Mouse (Mus musculus): Measurements from ENCODE around the gene Pold3.
A peak's percentile ranks its signal among the peaks of the same experiment; 100 is the strongest.

The Pold3 gene

GRCm38 (mm10) chr7:100121376-100121789, at the start of gene Pold3:
Pold3 (minus strand) TSS chr7:100121565.
- peak within 1 kb of the TSS; percentile 94 for H3K4me3 ChIP-seq (replicated peaks; ENCODE audit: low read length)
- H3K9me3 ChIP-seq (ENCODE audit: low read length) = peaks cover 3% of the 10 kb centered on the region; the same call in 1 of the 2 replicates
- peaks cover 52% of the 10 kb centered on the region for H3K4me1 ChIP-seq (replicated peaks; ENCODE audit: low read depth, low read length)
- H3K27me3 ChIP-seq (ENCODE audit: insufficient read depth, low read length) = no peaks in the 10 kb centered on the region
- peaks cover 28% of the 10 kb centered on the region for H3K36me3 ChIP-seq (ENCODE audit: insufficient read depth, low read length)
- no peak for TF ChIP-seq NANOG (IDR thresholded peaks at IDR 0.05; ENCODE audit: borderline replicate concordance, low read length)
- no peak for TF ChIP-seq CTCF (conservative IDR thresholded peaks at IDR 0.05; ENCODE audit: low read length)
- TF ChIP-seq POU5F1 (IDR thresholded peaks at IDR 0.05; ENCODE audit: borderline replicate concordance, low read length) = no peak

DNA sequence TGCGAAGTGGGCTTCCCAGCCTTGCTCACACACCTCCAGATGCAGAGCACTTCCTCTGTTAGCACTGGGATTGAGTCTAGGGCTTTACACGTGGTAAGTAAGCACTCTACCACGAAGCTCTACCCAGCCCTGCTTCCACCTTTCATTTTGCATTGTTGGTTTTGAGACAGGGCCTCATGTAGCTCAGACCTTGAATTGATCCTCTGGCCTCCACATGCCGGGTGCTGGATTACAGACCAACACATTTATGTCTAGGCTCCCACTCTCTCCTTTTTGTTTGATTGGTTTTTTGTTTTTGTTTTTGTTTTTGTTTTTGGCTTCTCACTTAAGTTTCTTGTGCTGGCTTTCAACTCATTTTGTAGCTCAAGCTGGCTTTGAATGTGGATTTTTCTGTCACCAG, 49.4 kb upstream of the Pold3 start:
- Histone ChIP-seq H3K36me3 (ENCODE audit: insufficient read depth, low read length) (no peaks in the 10 kb centered on the region), H3K4me3 (replicated peaks; ENCODE audit: low read length) (no peak overlapping the region), H3K27me3 (ENCODE audit: insufficient read depth, low read length) (peaks cover 16% of the 10 kb centered on the region), H3K9me3 (ENCODE audit: low read length) (no peaks in the 10 kb centered on the region), H3K4me1 (replicated peaks; ENCODE audit: low read depth, low read length) (no peaks in the 10 kb centered on the region)
- TF ChIP-seq NANOG (IDR thresholded peaks at IDR 0.05; ENCODE audit: borderline replicate concordance, low read length) (no peak), POU5F1 (IDR thresholded peaks at IDR 0.05; ENCODE audit: borderline replicate concordance, low read length) (no peak), CTCF (conservative IDR thresholded peaks at IDR 0.05; ENCODE audit: low read length) (no peak)

GRCm38 (mm10) chr7:100168654-100169053, 47.3 kb upstream of the Pold3 start:
- TF ChIP-seq POU5F1 (IDR thresholded peaks at IDR 0.05; ENCODE audit: borderline replicate concordance, low read length) (no peak), CTCF (conservative IDR thresholded peaks at IDR 0.05; ENCODE audit: low read length) (no peak), NANOG (IDR thresholded peaks at IDR 0.05; ENCODE audit: borderline replicate concordance, low read length) (no peak)
- Histone ChIP-seq H3K9me3 (ENCODE audit: low read length) (no peaks in the 10 kb centered on the region), H3K4me3 (replicated peaks; ENCODE audit: low read length) (no peak overlapping the region), H3K36me3 (ENCODE audit: insufficient read depth, low read length) (no peaks in the 10 kb centered on the region), H3K27me3 (ENCODE audit: insufficient read depth, low read length) (0 out of 2 replicates have a peak, but pooled peaks cover 5% of the 10 kb centered on the region), H3K4me1 (replicated peaks; ENCODE audit: low read depth, low read length) (no peaks in the 10 kb centered on the region)

- TF ChIP-seq NANOG (IDR thresholded peaks at IDR 0.05; ENCODE audit: borderline replicate concordance, low read length) (no peak), CTCF (conservative IDR thresholded peaks at IDR 0.05; ENCODE audit: low read length) (no peak), POU5F1 (IDR thresholded peaks at IDR 0.05; ENCODE audit: borderline replicate concordance, low read length) (no peak)
Measured at GRCm38 (mm10) chr7:100163506-100163905, 42.1 kb upstream of the Pold3 start.

GRCm38 (mm10) chr7:100160006-100160405, 38.6 kb upstream of the Pold3 start:
- peak overlapping the region; percentile 97 for H3K4me3 ChIP-seq (replicated peaks; ENCODE audit: low read length)
- no peak for TF ChIP-seq CTCF (conservative IDR thresholded peaks at IDR 0.05; ENCODE audit: low read length)
- no peak for TF ChIP-seq NANOG (IDR thresholded peaks at IDR 0.05; ENCODE audit: borderline replicate concordance, low read length)
- TF ChIP-seq POU5F1 (IDR thresholded peaks at IDR 0.05; ENCODE audit: borderline replicate concordance, low read length) = no peak
- H3K9me3 ChIP-seq (ENCODE audit: low read length) = no peaks in the 10 kb centered on the region
- H3K27me3 ChIP-seq (ENCODE audit: insufficient read depth, low read length) = peaks cover 6% of the 10 kb centered on the region; the same call in 1 of the 2 replicates
- H3K4me1 ChIP-seq (replicated peaks; ENCODE audit: low read depth, low read length) = peaks cover 12% of the 10 kb centered on the region
- H3K36me3 ChIP-seq (ENCODE audit: insufficient read depth, low read length) = 0 out of 2 replicates have a peak, but pooled peaks cover 6% of the 10 kb centered on the region

More at GRCm38 (mm10) chr7:100163506-100163905, 42.1 kb upstream of the Pold3 start:
- H3K4me1 ChIP-seq (replicated peaks; ENCODE audit: low read depth, low read length) = peaks cover 12% of the 10 kb centered on the region
- 0 out of 2 replicates have a peak, but pooled peaks cover 6% of the 10 kb centered on the region for H3K36me3 ChIP-seq (ENCODE audit: insufficient read depth, low read length)
- H3K4me3 ChIP-seq (replicated peaks; ENCODE audit: low read length) = no peak overlapping the region
- H3K27me3 ChIP-seq (ENCODE audit: insufficient read depth, low read length) = no peaks in the 10 kb centered on the region
- no peaks in the 10 kb centered on the region for H3K9me3 ChIP-seq (ENCODE audit: low read length)

DNA sequence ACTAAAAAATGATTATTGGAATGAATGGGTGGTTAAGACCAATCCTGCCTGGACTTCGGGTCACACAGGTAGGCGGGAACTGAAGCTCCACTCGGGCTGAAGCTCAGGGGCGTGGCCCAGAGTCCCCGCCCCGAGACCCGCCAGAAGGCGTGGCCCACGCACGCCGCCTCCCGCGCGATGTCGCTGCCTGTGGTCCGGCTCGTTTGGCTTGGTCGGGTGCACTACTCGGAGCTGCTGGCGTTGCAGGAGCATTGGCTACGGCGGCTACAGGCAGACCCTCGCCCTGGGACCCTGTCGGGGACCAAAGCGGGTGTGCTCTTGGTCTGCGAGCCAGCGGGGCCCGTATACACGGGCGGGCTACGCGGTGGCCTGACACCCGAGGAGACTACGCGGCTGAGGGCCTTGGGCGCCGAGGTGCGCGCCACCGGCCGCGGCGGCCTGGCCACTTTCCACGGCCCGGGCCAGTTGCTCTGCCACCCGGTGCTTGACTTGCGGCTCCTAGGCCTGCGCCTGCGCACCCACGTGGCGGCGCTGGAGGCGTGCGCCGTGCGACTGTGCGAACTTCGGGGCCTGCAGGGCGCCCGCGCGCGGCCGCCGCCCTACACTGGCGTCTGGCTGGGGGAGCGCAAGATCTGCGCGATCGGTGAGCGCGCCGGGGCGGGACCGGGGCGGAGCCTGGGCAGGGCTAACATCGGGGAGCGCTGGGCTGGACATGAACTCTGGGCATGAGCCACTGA, 37.9 kb upstream of the Pold3 start, which contains the start of gene Lipt2:
Gene Lipt2 (plus strand): TSS at position 173 of the 737 bp plus-strand sequence.
- TF ChIP-seq POU5F1 (IDR thresholded peaks at IDR 0.05; ENCODE audit: borderline replicate concordance, low read length) (no peak), NANOG (IDR thresholded peaks at IDR 0.05; ENCODE audit: borderline replicate concordance, low read length) (no peak), CTCF (conservative IDR thresholded peaks at IDR 0.05; ENCODE audit: low read length) (no peak)
- H3K4me1 ChIP-seq (replicated peaks; ENCODE audit: low read depth, low read length) = peaks cover 12% of the 10 kb centered on the region
- peak within 1 kb of the TSS; percentile 97 for H3K4me3 ChIP-seq (replicated peaks; ENCODE audit: low read length)
- no peaks in the 10 kb centered on the region for H3K9me3 ChIP-seq (ENCODE audit: low read length)
- peaks cover 6% of the 10 kb centered on the region; the same call in 1 of the 2 replicates for H3K27me3 ChIP-seq (ENCODE audit: insufficient read depth, low read length)
- H3K36me3 ChIP-seq (ENCODE audit: insufficient read depth, low read length) = 0 out of 2 replicates have a peak, but pooled peaks cover 6% of the 10 kb centered on the region

- Histone ChIP-seq H3K36me3 (ENCODE audit: insufficient read depth, low read length) (0 out of 2 replicates have a peak, but pooled peaks cover 6% of the 10 kb centered on the region), H3K9me3 (ENCODE audit: low read length) (no peaks in the 10 kb centered on the region), H3K4me3 (replicated peaks; ENCODE audit: low read length) (no peak overlapping the region), H3K27me3 (ENCODE audit: insufficient read depth, low read length) (peaks cover 6% of the 10 kb centered on the region; the same call in 1 of the 2 replicates), H3K4me1 (replicated peaks; ENCODE audit: low read depth, low read length) (peaks cover 12% of the 10 kb centered on the region)
- TF ChIP-seq POU5F1 (IDR thresholded peaks at IDR 0.05; ENCODE audit: borderline replicate concordance, low read length) = no peak
- no peak for TF ChIP-seq NANOG (IDR thresholded peaks at IDR 0.05; ENCODE audit: borderline replicate concordance, low read length)
- no peak for TF ChIP-seq CTCF (conservative IDR thresholded peaks at IDR 0.05; ENCODE audit: low read length)
Measured at GRCm38 (mm10) chr7:100157669-100158068, 36.3 kb upstream of the Pold3 start.

DNA sequence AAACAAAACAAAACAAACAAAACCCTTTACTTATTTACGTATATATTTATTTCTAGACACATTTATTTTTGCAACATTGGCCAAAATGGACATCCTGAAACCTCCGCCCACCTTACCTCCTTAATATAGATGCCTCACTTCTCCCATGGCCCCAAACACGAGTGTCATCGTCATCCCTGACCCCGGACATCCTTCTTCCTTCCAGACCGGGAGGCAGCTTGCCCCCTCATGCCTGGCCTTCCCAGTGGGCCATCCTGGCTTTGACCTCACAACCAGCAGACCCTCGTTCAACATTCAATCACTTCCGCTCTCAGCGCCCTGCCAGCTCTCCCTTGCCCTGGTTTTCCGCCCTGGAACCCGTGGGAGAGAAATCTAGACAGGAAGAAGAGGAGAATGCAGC, 29.3 kb upstream of the Pold3 start:
- no peak overlapping the region for H3K4me3 ChIP-seq (replicated peaks; ENCODE audit: low read length)
- peaks cover 5% of the 10 kb centered on the region; the same call in 1 of the 2 replicates for H3K4me1 ChIP-seq (replicated peaks; ENCODE audit: low read depth, low read length)
- TF ChIP-seq CTCF (conservative IDR thresholded peaks at IDR 0.05; ENCODE audit: low read length) = no peak
- no peak for TF ChIP-seq POU5F1 (IDR thresholded peaks at IDR 0.05; ENCODE audit: borderline replicate concordance, low read length)
- TF ChIP-seq NANOG (IDR thresholded peaks at IDR 0.05; ENCODE audit: borderline replicate concordance, low read length) = no peak
- H3K9me3 ChIP-seq (ENCODE audit: low read length) = no peaks in the 10 kb centered on the region
- peaks cover 2% of the 10 kb centered on the region for H3K27me3 ChIP-seq (ENCODE audit: insufficient read depth, low read length)
- no peaks in the 10 kb centered on the region for H3K36me3 ChIP-seq (ENCODE audit: insufficient read depth, low read length)
